Mouse (Mus musculus) kidney, adult 8-10 months (tissue): ENCODE measurements around the gene Snrpb2.
A peak's percentile ranks its signal among the peaks of the same experiment; 100 is the strongest.

Experiments used
- DNase-seq, 2 experiments: peaks; one replicate each; pipeline ENCODE4 v3.0.0; 2022

The Snrpb2 gene

DNA sequence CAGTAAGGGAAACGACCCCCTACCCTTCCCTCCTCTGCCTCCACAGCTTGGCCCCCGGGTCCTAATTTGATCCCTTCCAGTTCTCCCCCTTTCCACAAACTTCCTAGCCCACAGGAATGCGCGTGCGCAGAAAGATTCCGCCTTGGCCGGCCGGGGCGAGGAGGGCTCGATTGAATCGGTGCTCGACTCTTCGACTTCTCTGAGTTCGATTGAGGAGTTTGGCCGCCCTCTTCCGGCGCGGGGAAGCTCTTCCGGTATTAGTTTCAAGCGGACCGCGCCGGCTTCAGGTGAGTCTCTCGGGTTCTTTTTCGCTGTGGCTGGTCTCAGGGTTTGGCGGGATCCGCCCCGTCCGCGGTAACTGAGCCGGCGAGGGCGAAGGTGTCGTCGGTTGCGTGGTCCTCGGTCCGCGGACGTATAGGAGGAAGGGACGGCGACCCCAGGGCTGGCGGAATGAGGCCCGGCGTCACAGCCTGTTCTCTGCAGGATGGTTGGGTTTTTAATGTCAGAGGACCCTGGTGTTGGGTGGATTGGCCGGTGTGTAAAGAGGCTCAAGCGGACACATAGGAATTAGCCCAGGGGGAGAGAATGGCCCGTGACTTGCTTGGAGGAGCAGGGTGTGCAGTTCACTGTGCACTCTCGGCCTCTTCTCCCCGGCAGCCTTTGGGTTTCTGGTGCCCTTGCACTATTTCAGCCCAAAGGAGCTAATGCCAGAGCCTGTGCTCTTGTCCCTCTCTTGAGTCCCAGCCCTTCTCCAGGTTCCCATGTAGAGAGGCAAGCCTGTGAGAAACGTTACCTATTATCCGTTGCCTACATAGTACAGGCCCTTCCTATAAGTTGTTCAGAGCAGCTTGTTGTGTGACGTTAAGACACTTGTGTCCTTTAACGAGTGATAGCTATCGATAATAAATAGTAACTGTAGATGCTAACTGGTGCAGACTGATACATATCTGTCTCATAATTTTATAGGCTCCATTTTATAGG lies at the start of gene Snrpb2:
Snrpb2 (plus strand) TSS at position 228 of the 981 bp plus-strand sequence.
- peak; percentile 87 to 92 for DNase-seq

DNA sequence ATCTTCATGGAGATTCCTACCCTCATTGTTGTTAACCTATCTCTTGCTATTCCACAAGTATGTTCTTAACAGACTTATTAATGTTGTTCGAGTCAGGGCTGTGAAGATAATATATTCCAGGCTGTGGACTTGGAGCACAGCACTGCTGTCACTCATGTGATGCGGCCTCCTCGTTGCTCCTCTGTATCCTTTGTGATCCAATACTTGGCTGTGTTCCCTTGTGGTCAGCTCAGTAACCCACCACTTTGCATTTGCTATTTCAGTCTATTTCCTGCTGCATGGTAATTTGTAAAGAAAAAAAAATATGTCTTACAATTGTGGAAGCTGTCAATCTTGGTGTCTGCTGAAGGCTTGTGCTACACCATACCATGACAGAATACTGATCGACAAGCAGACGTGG lies 49.8 kb upstream of the Snrpb2 start:
- DNase-seq = no peak

DNA sequence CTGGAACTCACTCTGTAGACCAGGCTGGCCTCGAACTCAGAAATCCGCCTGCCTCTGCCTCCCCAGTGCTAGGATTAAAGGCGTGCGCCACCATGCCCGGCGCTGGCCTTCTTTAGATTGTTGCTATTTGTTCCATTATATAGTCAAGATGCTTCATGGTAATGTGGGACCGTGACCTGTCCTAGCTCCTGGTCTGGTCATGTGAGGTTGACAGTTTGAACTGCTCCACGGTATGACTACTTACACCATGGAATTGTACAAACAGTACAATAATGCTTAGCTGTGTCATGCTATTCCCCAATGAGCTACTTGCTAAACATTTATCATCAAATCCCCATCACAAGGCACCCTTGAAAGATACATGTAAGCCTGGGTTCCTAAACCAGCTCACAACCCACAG lies 44.8 kb upstream of the Snrpb2 start:
- no peak for DNase-seq

DNA sequence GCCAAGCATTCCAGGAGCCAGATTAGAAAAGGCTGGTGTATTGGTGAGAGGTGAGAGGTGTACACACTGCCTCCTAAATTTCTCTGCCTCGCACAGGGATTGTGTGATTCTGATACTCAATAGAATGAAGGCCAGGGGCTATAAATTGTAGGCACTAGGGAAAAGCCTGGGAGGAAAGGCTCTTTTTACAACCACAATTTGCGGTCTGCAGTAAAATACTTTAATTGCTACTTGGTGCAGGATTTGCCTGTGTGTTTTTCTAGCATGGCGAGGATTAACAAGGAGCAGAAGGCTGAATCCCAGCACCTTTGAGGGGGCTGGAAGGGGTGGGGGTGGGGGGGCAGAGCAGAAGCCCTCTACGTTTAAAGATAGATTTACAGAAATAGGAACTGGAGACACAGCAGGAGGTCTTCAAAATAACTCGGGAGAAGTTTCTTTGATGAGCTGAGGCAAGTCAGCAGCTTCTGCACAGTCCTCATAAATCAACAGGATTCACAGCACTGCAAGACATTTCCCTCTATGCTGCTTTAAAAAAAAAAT lies 44.2 kb upstream of the Snrpb2 start:
- DNase-seq = no peak

DNA sequence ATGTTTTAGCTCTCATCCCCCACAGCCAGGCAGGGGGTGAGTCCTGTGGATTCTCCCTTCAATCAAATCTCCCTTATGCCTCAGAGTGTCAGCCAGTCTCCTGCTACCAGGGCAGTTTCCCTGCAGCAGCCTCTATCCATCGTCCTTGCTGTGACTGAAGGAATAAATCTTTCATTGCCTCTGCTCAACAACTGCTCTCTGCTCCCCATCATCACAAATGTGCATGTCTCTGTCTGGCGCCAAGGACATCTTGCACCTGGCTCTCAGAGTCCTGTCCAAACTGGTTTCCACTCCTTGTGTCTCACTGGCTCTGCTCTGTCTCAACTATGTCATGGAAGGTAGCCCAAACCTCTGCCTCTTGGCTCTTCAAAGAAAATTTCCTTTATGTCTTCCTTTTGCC lies 43.1 kb upstream of the Snrpb2 start:
- DNase-seq = no peak

DNA sequence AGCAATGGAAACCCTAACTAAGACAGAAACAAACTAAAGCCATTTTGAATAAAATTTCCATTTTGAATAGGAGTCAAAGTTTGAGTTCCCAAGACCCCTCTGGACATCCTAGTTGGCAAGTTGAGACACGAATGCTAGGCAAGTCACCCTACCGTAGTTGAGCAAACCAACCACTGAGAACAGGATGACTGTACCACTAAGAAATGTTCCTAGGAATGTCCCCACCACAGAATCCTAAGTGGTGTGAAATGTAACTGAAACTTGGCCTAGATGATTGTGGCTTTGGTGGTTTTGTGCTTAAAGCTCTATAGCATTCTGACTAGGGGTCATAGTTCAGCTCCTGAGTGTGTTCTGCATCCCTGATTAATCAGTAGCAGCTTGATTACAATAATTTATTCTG lies 39.5 kb upstream of the Snrpb2 start:
- no peak for DNase-seq

DNA sequence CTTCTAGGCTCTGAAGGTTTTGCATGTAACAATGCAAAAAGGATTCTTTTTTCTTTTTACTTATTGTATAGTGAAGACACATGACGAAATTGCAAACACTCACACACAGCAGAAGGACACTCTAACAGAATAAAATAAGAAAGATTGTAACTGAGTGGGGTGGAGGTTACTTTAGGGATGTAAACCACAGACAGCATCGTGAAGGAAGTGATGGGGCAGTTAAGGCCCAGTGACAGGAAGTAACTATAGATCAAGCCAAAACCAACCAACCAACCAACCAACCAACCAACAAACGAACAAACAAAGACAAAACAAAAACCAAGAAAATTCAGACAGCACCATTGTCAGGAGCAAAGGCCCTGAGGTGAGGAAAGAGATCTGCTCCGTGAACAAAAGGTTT lies 38.6 kb upstream of the Snrpb2 start:
- DNase-seq = no peak

DNA sequence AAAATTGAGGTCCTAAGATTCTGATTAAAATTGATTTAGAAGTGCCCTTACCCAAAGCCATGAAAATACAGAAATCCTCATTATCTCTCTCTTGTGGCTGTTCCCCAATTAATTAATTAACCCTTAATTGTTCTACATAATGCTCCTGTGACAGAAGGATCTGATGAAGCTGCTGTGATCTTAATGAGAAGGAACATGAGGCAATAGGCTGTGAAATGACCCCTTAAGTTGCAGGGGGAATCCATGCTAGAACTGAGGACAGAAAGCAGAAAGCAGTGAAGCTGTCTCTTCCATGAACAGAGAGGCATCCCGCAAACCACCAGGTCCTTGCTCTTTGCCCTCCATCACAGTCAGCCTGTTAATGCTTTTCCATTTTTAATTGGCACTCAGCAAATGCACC lies 31.6 kb upstream of the Snrpb2 start:
- no peak for DNase-seq

DNA sequence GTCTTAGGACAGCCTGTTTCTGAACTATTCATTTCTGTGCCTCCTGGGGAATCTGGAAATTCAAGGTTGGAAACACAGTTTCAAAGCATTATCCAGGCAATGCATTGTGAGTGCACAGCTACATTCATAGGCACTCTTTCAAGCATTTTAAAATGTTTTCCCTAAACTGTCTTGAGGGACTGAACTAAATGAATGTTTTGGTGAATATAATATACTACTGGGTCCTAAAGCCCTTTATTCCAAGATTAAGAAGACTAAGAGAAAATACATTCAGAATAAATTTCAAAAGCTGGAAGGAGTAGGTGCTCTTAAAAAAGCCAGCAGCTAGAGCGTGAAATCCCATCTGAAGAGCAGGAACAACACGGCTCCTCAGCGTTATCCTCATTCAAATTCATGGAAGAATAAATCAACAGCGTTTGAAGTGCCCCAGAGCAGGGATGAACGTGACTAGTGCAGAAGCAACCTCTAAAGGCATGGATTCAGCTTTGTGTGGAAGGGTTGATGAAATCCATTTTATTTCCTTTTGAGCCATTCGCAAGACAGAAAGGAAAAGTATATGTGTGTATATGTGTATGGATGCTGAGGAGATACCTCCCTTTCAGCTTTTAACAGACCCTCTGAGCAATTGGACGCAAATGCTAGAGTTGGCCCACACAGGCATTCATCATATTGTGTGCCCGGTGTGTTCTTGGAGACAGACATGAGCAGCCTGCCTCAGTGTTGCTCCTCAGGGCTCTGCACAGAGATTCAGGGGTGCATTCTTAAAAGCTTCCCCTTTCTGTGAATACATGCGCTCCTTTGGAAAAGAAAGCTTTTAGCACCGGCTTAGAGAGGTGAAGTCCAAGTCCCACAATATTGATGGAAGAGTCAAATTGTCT lies 30.2 kb upstream of the Snrpb2 start:
- DNase-seq = no peak

DNA sequence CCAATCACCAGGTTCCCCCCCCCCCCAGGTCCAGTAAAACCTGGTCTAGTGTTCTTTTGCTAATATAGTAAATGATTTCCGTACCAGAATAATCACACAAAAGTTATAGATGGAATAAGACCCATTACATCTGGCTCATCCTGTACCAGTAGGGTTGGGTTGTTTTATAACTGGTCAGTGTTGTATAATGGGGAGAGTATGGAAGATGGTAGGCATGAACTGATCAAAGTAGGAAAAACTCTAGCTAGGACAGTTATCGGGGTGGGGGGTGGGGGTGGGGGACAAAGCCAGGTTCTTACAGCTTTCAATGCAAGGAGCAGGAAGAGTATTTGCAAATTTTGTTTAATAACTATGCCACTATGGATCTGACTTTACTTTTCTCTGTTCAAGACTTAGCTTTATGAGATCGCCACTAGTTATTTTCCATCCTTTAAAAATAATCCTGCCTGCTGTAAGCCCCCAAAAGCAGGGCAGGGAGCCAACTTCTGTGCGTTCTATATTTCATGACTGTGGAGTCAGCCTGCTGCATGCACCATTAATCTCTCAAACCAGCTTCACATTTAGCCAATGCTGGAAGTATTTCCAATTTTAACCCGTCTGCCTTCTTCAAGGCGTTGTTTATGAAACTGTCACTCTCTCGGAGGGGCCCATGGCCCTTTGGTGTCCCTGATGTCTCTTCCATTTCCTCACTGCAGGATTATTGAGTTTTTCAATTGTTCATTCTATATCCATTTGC lies 28.3 kb upstream of the Snrpb2 start:
- DNase-seq = no peak

DNA sequence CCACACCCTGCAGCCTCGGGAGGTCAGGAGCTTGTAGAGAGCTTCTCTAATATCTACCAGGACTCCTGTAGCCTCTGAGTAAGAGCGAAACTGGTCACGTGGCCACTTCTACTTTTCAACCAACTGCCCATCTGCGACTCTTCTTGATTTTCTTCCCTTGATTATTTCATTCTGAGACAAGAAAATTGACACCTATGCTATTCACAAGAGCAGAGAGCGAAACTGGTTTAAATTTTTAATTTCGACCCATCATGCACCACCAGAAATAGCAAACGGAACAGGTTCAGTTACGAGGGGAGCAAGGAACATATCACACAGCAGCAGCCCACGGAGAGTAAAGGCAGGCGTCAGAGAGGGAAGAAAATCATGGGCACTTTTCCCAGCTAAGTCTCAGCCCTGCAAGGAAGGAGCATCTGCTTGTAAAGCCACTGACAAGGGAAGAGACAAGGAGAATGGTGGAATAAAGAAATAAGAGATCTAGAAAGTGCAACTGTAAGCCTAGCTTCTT lies 27.7 kb upstream of the Snrpb2 start:
- DNase-seq = peak; percentile 3 to 8

DNA sequence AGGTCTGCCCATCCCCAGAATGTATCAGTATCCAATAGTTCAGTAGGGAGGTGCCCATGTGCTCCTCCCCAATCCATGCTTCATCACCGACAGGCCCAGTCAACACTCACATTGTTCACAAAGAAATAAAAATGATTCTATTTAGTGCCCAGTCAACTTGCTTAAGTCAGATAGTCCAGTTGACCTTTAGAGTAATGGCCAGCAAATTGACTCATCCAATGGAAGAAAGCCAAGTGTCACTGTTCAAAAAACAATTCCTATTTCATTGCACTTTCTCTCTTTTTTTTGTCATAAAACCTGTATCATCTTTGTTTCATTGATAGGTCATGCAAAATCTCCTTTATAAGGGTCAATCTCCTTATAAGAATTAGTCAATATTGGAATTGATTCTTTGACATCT lies 21.2 kb upstream of the Snrpb2 start:
- DNase-seq = no peak

DNA sequence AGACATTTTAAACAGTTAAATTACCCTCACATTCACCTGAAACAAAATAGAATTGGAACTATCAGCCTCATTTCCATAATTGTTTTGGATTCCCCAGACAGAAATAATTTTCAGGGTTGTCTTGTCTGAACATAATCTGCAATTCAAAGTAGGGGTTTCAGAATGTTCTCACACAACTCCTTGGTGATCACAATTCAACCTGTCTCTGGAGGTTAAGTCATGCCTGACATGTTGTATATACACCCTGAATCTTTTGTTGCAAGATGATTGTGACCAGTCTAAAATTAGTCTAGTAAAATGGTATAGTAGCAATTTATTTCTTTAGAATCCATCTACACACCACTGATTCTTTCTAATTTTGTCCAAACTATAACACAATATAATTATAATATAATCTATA lies 7.6 kb upstream of the Snrpb2 start:
- no peak for DNase-seq

DNA sequence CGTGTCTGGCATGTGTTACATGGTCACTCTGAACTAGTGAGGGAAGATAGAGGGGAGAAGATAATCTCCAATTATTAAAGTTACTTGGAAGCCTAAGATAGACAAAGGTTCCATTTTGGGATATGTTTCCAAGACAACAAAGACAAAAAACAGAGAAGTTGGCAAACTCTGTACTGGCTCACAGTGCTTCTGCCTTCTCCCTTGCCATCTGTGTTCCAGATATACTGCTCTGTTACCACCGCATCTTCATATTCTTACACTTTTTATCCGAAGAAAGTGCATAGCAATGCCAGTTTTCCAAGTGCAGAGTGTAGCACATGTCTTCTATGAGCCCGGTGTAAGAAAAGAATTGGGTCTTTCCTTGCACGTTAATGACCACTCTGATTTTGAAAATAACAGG lies 6.1 kb upstream of the Snrpb2 start:
- no peak for DNase-seq

DNA sequence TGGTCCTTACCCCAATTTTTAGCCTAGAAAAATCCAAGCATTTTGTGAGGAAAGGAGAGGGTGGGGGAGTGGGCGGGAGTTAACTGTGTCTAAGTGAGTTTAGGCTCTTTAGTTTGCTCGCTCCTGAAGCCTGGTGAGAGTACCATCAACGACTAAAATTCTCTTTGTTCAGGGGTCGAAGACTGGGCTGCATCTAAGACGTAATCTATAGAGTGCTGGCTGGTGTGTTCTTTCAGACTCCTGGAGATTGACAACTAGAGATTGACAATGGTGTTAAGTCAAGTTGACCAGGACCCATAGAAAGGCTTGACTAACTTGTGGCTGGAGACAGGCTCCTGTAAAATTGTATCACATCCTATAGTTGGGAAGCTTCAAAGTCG lies 417 bp upstream of the Snrpb2 start:
- DNase-seq = no peak

DNA sequence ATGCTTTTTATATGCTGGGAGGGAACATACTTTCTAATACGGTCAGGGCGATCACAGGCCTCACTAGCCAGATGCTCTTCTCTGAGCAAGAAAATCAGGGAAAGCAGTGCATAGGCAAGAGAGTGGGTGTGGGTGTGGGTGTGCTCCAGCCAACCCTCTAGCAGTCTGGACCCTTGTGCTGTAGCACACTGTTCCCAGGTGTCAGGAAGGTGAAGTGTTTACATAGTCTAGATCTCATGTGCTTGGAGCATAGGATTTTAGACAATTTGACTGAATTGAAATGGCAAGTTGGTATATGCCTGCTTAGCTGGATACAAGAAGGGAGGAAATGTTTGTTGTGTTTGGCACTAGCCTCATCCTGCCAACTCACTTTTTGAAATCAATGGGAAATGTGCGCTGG lies 3.1 kb downstream of the Snrpb2 start:
- no peak for DNase-seq

DNA sequence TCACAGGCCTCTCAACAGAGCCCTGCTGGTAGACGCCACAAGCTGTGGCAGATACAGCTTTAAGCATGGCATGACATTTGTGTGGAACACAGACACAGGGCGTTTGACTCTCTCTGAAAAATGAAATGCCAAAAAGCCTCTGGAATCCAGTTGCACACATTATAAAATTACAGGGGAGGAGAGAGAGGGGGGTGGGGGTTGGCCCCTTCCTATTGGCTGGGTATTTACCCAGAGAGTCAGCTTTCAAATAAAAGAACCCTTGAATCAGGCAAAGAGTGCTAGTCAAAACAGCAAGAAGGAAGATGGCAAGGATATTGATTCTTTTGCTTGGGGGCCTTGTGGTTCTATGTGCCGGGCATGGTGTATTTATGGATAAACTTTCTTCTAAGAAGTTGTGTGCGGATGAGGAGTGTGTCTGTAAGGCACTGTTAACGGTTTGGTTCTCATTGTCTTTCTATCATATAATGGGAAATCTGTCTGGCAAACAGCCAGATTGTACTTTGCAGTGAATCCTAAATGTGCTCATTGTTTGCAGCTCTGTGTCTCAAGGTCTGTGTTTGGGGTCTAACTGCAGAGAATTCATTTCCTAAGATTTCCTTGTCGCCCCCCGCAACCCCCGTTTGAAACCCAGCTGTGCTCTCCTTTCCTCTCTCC lies 15.5 kb downstream of the Snrpb2 start, which contains the start of gene Otor:
Otor (plus strand) TSS at position 276 of the 654 bp plus-strand sequence.
- DNase-seq = no peak

DNA sequence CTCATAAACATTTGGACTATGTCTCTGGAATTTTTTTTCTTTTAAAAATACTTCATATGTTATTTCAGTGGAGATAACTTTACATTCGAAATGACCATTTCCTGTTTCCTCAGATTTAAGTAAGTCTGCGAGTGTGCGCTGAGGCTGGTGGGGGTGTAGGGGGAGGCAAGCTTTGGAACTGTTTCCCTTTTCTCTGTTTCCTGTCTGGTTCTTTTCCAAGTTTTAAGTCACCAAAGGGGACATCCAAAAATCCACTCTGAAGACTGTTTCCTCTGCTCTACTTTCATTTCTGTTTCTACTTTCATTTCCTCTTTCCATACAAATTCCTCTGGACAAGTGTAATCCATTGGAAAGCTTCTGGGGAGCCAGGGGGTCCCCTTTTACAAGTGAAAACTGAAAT lies 18.9 kb downstream of the Snrpb2 start:
- DNase-seq = peak in 1 of 2 experiments; percentile 7

DNA sequence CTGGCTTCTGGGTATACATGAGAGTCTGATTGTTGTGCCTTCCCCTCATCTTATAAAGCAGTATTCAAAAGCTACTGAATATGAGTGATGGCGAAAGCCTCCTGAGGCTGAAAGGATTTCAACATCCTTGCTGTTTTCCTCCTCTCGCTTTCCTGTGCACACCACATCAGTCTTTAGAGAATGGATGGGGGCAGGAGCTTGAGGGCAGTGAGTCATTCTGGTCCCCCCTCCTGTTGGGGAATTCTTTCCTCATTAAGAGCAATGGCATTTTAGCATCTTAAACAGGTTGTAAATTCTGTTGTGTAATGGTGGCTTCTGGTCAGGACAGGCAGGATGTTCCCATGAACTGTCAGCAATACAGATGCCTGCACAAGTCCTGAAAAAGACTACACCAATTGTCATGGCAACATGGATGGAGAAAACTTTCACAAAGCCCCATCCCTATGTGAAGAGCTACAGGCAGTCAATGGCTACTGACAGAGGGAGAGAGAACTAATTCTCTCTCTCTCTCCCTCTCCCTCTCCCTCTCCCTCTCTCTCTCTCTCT lies 22.1 kb downstream of the Snrpb2 start:
- DNase-seq = no peak

DNA sequence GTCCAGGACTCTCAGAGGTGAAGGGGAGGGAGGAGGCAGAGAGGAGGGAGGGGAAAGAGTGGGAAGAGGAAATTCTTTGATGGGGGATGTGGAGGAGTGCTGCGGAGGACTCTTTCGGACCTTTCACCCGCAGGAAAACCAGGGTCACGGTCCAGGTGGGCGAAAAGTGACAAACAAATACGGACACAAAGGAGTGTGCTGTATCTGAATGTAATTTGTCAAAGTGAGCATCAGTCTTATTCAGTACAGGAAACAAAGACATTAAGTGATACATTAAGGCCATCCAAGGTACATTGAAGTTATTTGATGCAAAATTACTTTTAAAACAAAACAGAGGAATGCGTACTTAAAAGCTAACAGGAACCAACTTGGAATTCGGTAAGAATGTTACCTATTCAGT lies 27.0 kb downstream of the Snrpb2 start:
- DNase-seq = no peak

DNA sequence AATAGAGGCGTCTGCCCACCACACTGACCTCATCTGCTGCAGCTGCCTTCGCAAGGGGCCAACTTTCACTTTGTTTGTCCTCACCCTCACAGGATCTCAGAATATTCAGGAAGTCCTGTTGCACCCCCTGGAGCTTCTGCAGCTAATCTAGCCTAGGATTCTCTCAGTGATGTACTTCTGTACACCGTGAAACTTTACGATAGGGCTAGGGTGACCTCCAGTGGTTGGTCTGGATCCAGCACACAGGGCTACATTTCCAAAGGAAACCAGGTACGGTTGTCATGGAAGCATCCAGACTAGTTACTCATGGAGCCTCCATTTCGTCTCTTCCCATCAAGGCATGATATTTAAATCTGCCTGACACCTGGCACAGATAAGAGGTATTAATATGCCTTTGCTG lies 30.9 kb downstream of the Snrpb2 start:
- DNase-seq = peak; percentile 8 to 59

DNA sequence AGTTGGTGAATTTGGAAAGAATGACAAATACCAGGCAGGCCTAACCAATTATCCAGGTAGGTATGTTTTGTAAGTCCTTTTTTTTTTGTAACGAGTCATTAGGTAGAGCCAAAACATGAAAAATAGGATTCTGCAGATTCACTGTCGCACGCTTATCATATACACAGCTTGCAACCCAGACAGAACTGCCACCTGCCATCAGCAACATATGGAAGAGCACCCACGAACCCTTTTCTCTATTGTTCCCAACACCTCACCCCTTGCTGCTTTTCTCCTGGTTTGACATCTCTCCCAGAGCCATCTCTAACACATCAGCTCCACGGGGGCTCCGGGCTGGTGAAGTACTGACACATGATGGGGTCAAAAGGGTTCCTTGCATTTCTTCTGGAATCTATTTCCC lies 31.9 kb downstream of the Snrpb2 start:
- no peak for DNase-seq
